9 mouse cellular contexts compared by ENCODE assay signal in genomic region chrX:86191614-86192419, GRCm38 (mm10). TPM values are rescaled to one million over a fixed set of nuclear protein-coding genes. Genes with fewer than 3 reads are reported as not detected.
DNase-seq lines count a peak whose midpoint lies in the region; ATAC-seq and TF ChIP-seq lines count a peak whose summit lies in the region.
"Had no signal": no experiment of that assay in that cellular context is flagged by ENCODE, and none has a peak within 500 bp of the region (broad histone marks: within the 10 kb centered on the region; RNA-seq: fewer than 3 reads in every experiment).

TSS of gene Nr0b1 (plus strand) at chrX:86191764.

- peak within 1 kb of the TSS; percentile 38 for H3K4me3 ChIP-seq in kidney, embryonic 15.5 days (replicated peaks)
- H3K4me3 ChIP-seq in kidney, adult 2 months (ENCODE audit: insufficient read depth, low read depth, low read length), result no peak within 1 kb of the TSS
- H3K4me3 ChIP-seq in midbrain, embryonic 15.5 days, result peak within 1 kb of the TSS; percentile 48
- H3K4me3 ChIP-seq in thymus, adult 2 months (ENCODE audit: control insufficient read depth, insufficient read depth, low read length), result no peak within 1 kb of the TSS

- no peak for TF ChIP-seq POLR2A in kidney, adult 2 months (IDR thresholded peaks at IDR 0.05; ENCODE audit: low read depth, low read length)
- TF ChIP-seq POLR2A in thymus, adult 2 months (IDR thresholded peaks at IDR 0.05; ENCODE audit: control insufficient read depth, extremely low read depth, insufficient read depth, low read length, poor library complexity), result no peak

- peak within 1 kb of the TSS; percentile 68 for H3K4me2 ChIP-seq in kidney, embryonic 15.5 days
- H3K4me2 ChIP-seq in midbrain, embryonic 15.5 days, result peak within 1 kb of the TSS; percentile 89

- peak; percentile 85 for ATAC-seq in kidney, embryonic 15.5 days (replicated peaks; ENCODE audit: low FRiP score)
- peak; percentile 89 for ATAC-seq in midbrain, embryonic 15.5 days (replicated peaks)

- no peak for DNase-seq in kidney, adult 2 months
- DNase-seq in adrenal gland, postnatal 36 days, result peak; percentile 7 to 33
- DNase-seq in forelimb bud, embryonic 11.5 days (ENCODE audit: low read depth, low spot score), result peak; percentile 5
- no peak for DNase-seq in thymus, postnatal 14 days
- DNase-seq in thymus, adult 2 months, result no peak
- no peak for DNase-seq in kidney, adult 11 months

- H3K9ac ChIP-seq in kidney, embryonic 15.5 days, result no peak within 1 kb of the TSS
- peak within 1 kb of the TSS; percentile 35 for H3K9ac ChIP-seq in midbrain, embryonic 15.5 days

- peaks cover 47% of the 10 kb centered on the region for H3K27me3 ChIP-seq in kidney, embryonic 15.5 days
- H3K27me3 ChIP-seq in kidney, adult 2 months (replicated peaks; ENCODE audit: control insufficient read depth, insufficient read depth, low read length), result no peaks in the 10 kb centered on the region
- H3K27me3 ChIP-seq in midbrain, embryonic 15.5 days (replicated peaks), result peaks cover 8% of the 10 kb centered on the region
- H3K27me3 ChIP-seq in thymus, adult 2 months (ENCODE audit: control insufficient read depth, insufficient read depth, low read length), result no peaks in the 10 kb centered on the region

- no peaks in the 10 kb centered on the region for H3K9me3 ChIP-seq in kidney, embryonic 15.5 days (replicated peaks)
- no peaks in the 10 kb centered on the region for H3K9me3 ChIP-seq in midbrain, embryonic 15.5 days

- H3K36me3 ChIP-seq in kidney, embryonic 15.5 days, result no peaks in the 10 kb centered on the region
- H3K36me3 ChIP-seq in kidney, adult 2 months (ENCODE audit: control insufficient read depth, insufficient read depth, low read length), result no peaks in the 10 kb centered on the region
- no peaks in the 10 kb centered on the region for H3K36me3 ChIP-seq in midbrain, embryonic 15.5 days (replicated peaks)
- no peaks in the 10 kb centered on the region for H3K36me3 ChIP-seq in thymus, adult 2 months (ENCODE audit: control insufficient read depth, insufficient read depth, low read length)

- no peak for TF ChIP-seq CTCF in kidney, adult 2 months (conservative IDR thresholded peaks at IDR 0.05; ENCODE audit: insufficient read depth, insufficient read length, low read depth, low read length)
- no peak for TF ChIP-seq CTCF in thymus, adult 2 months (IDR thresholded peaks at IDR 0.05; ENCODE audit: borderline replicate concordance, control insufficient read depth, extremely low read depth, insufficient read depth, low read length, poor library complexity)

- no peak within 1 kb of the TSS for H3K27ac ChIP-seq in kidney, embryonic 15.5 days
- no peak within 1 kb of the TSS for H3K27ac ChIP-seq in kidney, adult 2 months (ENCODE audit: insufficient read depth, low read depth, low read length)
- H3K27ac ChIP-seq in midbrain, embryonic 15.5 days, result no peak within 1 kb of the TSS
- H3K27ac ChIP-seq in thymus, adult 2 months (ENCODE audit: control insufficient read depth, insufficient read depth, low read length), result no peak within 1 kb of the TSS

- H3K4me1 ChIP-seq in kidney, embryonic 15.5 days, result 0 out of 2 replicates have a peak, but pooled peaks cover 5% of the 10 kb centered on the region
- no peaks in the 10 kb centered on the region for H3K4me1 ChIP-seq in kidney, adult 2 months (ENCODE audit: control insufficient read depth, insufficient read depth, low read length)
- no peaks in the 10 kb centered on the region for H3K4me1 ChIP-seq in midbrain, embryonic 15.5 days
- H3K4me1 ChIP-seq in thymus, adult 2 months (replicated peaks; ENCODE audit: control insufficient read depth, insufficient read depth, low read length), result no peaks in the 10 kb centered on the region

- 29% methylated on average over 53 of the region's 53 CpGs for WGBS in kidney, embryonic 15.5 days
- 2% methylated on average over 53 of the region's 53 CpGs for WGBS in kidney, adult 2 months
- WGBS in midbrain, embryonic 15.5 days, result 31% methylated on average over 53 of the region's 53 CpGs
- 11% methylated on average over 53 of the region's 53 CpGs for WGBS in thymus, adult 2 months

RNA-seq across cellular contexts. Expression of gene Nr0b1, which starts in this region (rescaled TPM):
- 0.90 and 0.93 TPM in 2 replicates for polyA plus RNA-seq in kidney, embryonic 15.5 days (2015; fragmentation: Nextera tagmentation; extraction: Ambion mirVana)
- polyA plus RNA-seq in kidney, adult 2 months (2012; rRNA removed), result 0.03 and 0.22 TPM in 2 replicates
- 10 to 100 TPM in 1 of 2 experiments, 1 to 10 TPM in 1; 6.5 to 28.7 TPM for total RNA-seq in adrenal gland, postnatal 36 days (2021)
- 0.68 and 1.1 TPM in 2 replicates for polyA plus RNA-seq in midbrain, embryonic 15.5 days (2015; fragmentation: Nextera tagmentation; extraction: Ambion mirVana)
- polyA plus RNA-seq in thymus, adult 2 months (2012; rRNA removed), result 0.12 TPM in 1 of 2 replicates, not detected in the other
- polyA plus RNA-seq: large intestine, adult 2 months had no signal

Comparison
In these comparisons a context has a peak if more than half of its experiments do, and no peak if none do; other contexts are left out.
1. Peak in ATAC-seq, H3K4me3 ChIP-seq and H3K4me2 ChIP-seq in kidney, embryonic 15.5 days; RNA of the gene not detected or under 1 TPM.
2. DNase-seq: peak in adrenal gland, postnatal 36 days (2 of 2) and forelimb bud, embryonic 11.5 days (single experiment); none in kidney, adult 2 months (single experiment), thymus, postnatal 14 days (single experiment), thymus, adult 2 months (single experiment) and kidney, adult 11 months (single experiment).